Mouse (Mus musculus) stomach, postnatal 0 days (tissue): Measurements from ENCODE around the gene Sema4g.

Experiments
- CTCF ChIP-seq: IDR thresholded peaks from 2 replicates; pipeline ENCODE4 v1.5.1; 2016; ENCODE audit warnings: antibody characterized with exemption, low read depth, mild to moderate bottlenecking, moderate library complexity
- EP300 ChIP-seq: optimal IDR thresholded peaks from 2 replicates; pipeline ENCODE3; 2016; ENCODE audit warnings: antibody characterized with exemption

- TF ChIP-seq EP300 (no peak), CTCF (no peak)
Observed at GRCm38 (mm10) chr19:44988321-44988720, 580 bp upstream of the Sema4g start.
